Mouse (Mus musculus): ENCODE measurements around the gene Adamtsl3.

The Adamtsl3 gene

GRCm38 (mm10) chr7:82335211-82336121 lies at the start of gene Adamtsl3:
Gene Adamtsl3 (plus strand): TSS chr7:82335694.
- in situ Hi-C loops (cut with MboI; ENCODE audit: low sequenced_read_pairs), result no loop called here

- in situ Hi-C loops (cut with MboI; ENCODE audit: low sequenced_read_pairs), result no loop called here
Measured at GRCm38 (mm10) chr7:82287242-82287641, 48.3 kb upstream of the Adamtsl3 start.

GRCm38 (mm10) chr7:82293441-82293840 lies 42.1 kb upstream of the Adamtsl3 start:
- in situ Hi-C loops (cut with MboI; ENCODE audit: low sequenced_read_pairs), result no loop called here

GRCm38 (mm10) chr7:82294083-82294482 lies 41.4 kb upstream of the Adamtsl3 start:
- in situ Hi-C loops (cut with MboI; ENCODE audit: low sequenced_read_pairs), result no loop called here

GRCm38 (mm10) chr7:82294611-82295010 lies 40.9 kb upstream of the Adamtsl3 start:
- in situ Hi-C loops (cut with MboI; ENCODE audit: low sequenced_read_pairs), result no loop called here

GRCm38 (mm10) chr7:82308398-82308797 lies 27.1 kb upstream of the Adamtsl3 start:
- in situ Hi-C loops (cut with MboI; ENCODE audit: low sequenced_read_pairs), result no loop called here

GRCm38 (mm10) chr7:82318515-82318914 lies 17.0 kb upstream of the Adamtsl3 start:
- in situ Hi-C loops (cut with MboI; ENCODE audit: low sequenced_read_pairs), result no loop called here

- in situ Hi-C loops (cut with MboI; ENCODE audit: low sequenced_read_pairs), result no loop called here
Measured at GRCm38 (mm10) chr7:82326616-82327015, 8.9 kb upstream of the Adamtsl3 start.

GRCm38 (mm10) chr7:82327201-82327600 lies 8.3 kb upstream of the Adamtsl3 start:
- in situ Hi-C loops (cut with MboI; ENCODE audit: low sequenced_read_pairs), result no loop called here

GRCm38 (mm10) chr7:82327881-82328280 lies 7.6 kb upstream of the Adamtsl3 start:
- in situ Hi-C loops (cut with MboI; ENCODE audit: low sequenced_read_pairs), result no loop called here

- in situ Hi-C loops (cut with MboI; ENCODE audit: low sequenced_read_pairs), result no loop called here
Measured at GRCm38 (mm10) chr7:82329831-82330230, 5.7 kb upstream of the Adamtsl3 start.

- in situ Hi-C loops (cut with MboI; ENCODE audit: low sequenced_read_pairs), result no loop called here
Measured at GRCm38 (mm10) chr7:82330860-82331259, 4.6 kb upstream of the Adamtsl3 start.

- in situ Hi-C loops (cut with MboI; ENCODE audit: low sequenced_read_pairs), result no loop called here
Measured at GRCm38 (mm10) chr7:82334000-82334399, 1.5 kb upstream of the Adamtsl3 start.

- in situ Hi-C loops (cut with MboI; ENCODE audit: low sequenced_read_pairs), result no loop called here
Measured at GRCm38 (mm10) chr7:82336132-82336531, 638 bp downstream of the Adamtsl3 start.

GRCm38 (mm10) chr7:82338121-82338520 lies 2.6 kb downstream of the Adamtsl3 start:
- in situ Hi-C loops (cut with MboI; ENCODE audit: low sequenced_read_pairs), result no loop called here

GRCm38 (mm10) chr7:82338532-82338931 lies 3.0 kb downstream of the Adamtsl3 start:
- in situ Hi-C loops (cut with MboI; ENCODE audit: low sequenced_read_pairs), result no loop called here

- in situ Hi-C loops (cut with MboI; ENCODE audit: low sequenced_read_pairs), result no loop called here
Measured at GRCm38 (mm10) chr7:82339214-82339613, 3.7 kb downstream of the Adamtsl3 start.

- in situ Hi-C loops (cut with MboI; ENCODE audit: low sequenced_read_pairs), result no loop called here
Measured at GRCm38 (mm10) chr7:82341476-82341875, 6.0 kb downstream of the Adamtsl3 start.

GRCm38 (mm10) chr7:82346706-82347105 lies 11.2 kb downstream of the Adamtsl3 start:
- in situ Hi-C loops (cut with MboI; ENCODE audit: low sequenced_read_pairs), result no loop called here

- in situ Hi-C loops (cut with MboI; ENCODE audit: low sequenced_read_pairs), result no loop called here
Measured at GRCm38 (mm10) chr7:82349796-82350195, 14.3 kb downstream of the Adamtsl3 start.

GRCm38 (mm10) chr7:82350421-82350820 lies 14.9 kb downstream of the Adamtsl3 start:
- in situ Hi-C loops (cut with MboI; ENCODE audit: low sequenced_read_pairs), result no loop called here

GRCm38 (mm10) chr7:82359146-82359545 lies 23.7 kb downstream of the Adamtsl3 start:
- in situ Hi-C loops (cut with MboI; ENCODE audit: low sequenced_read_pairs), result no loop called here

- in situ Hi-C loops (cut with MboI; ENCODE audit: low sequenced_read_pairs), result no loop called here
Measured at GRCm38 (mm10) chr7:82359674-82360073, 24.2 kb downstream of the Adamtsl3 start.
